Mouse (Mus musculus): ENCODE measurements around the gene Ifi214. TPM values are rescaled to one million over a fixed set of nuclear protein-coding genes. Genes with fewer than 3 reads are reported as not detected.

Gene Ifi214
- polyA plus RNA-seq, 1 experiment from 2014 or later, result not detected

Small RNA genes within 50 kb of the gene (microRNA-seq; reads per million reads assigned to microRNA genes)
- not detected for gene Gm44481

Other genes with a start within 250 kb of the Ifi214 start
- gene Ackr1, start 202.2 kb downstream of the Ifi214 start, polyA plus RNA-seq (2016; fragmentation: Nextera tagmentation; extraction: Ambion mirVana), result 0.55 and 0.78 TPM in 2 replicates
- gene Aim2, start 185.1 kb downstream of the Ifi214 start, polyA plus RNA-seq (2016; fragmentation: Nextera tagmentation; extraction: Ambion mirVana), result 1.1 and 2.5 TPM in 2 replicates
- gene Cadm3, start 168.3 kb downstream of the Ifi214 start, polyA plus RNA-seq (2016; fragmentation: Nextera tagmentation; extraction: Ambion mirVana), result 0.29 and 0.49 TPM in 2 replicates
- gene Ifi206, start 44.9 kb downstream of the Ifi214 start, polyA plus RNA-seq (2016; fragmentation: Nextera tagmentation; extraction: Ambion mirVana), result not detected in 2 replicates
- gene Ifi213, start 63.3 kb upstream of the Ifi214 start, polyA plus RNA-seq (2016; fragmentation: Nextera tagmentation; extraction: Ambion mirVana), result not detected in 2 replicates
- 0.08 TPM in 1 of 2 replicates, not detected in the other for gene Ifi209, start 95.0 kb upstream of the Ifi214 start, polyA plus RNA-seq (2016; fragmentation: Nextera tagmentation; extraction: Ambion mirVana)
- gene Ifi208, start 137.7 kb upstream of the Ifi214 start, polyA plus RNA-seq (2016; fragmentation: Nextera tagmentation; extraction: Ambion mirVana), result 0.05 TPM in 1 of 2 replicates, not detected in the other
- gene Ifi207, start 205.8 kb upstream of the Ifi214 start, polyA plus RNA-seq (2016; fragmentation: Nextera tagmentation; extraction: Ambion mirVana), result 0.06 and 0.43 TPM in 2 replicates
- 0.31 and 0.63 TPM in 2 replicates for gene Ifi204, start 231.0 kb upstream of the Ifi214 start, polyA plus RNA-seq (2016; fragmentation: Nextera tagmentation; extraction: Ambion mirVana)

Data from limb, embryonic 10.5 days (tissue).